Mouse (Mus musculus) small intestine, adult 2 months (tissue): ENCODE measurements around the gene Ccdc65. TPM values are rescaled to one million over a fixed set of nuclear protein-coding genes. Genes with fewer than 3 reads are reported as not detected.

Experiments
- H3K27ac ChIP-seq: fragments of 200-500 bp; 2 replicates; pipeline ENCODE4 v1.5.1; 2012; ENCODE audit warnings: low read depth, low read length, control low read depth, inconsistent platforms; ENCODE audit not compliant: insufficient read depth
- H3K27me3 ChIP-seq: fragments of 200-500 bp; 2 replicates; pipeline ENCODE4 v1.6.1; 2012; ENCODE audit warnings: mild to moderate bottlenecking, moderate library complexity, low read length, inconsistent platforms; ENCODE audit not compliant: control insufficient read depth, insufficient read depth
- H3K36me3 ChIP-seq: fragments of 200-500 bp; 2 replicates; pipeline ENCODE4 v1.6.1; 2012; ENCODE audit warnings: mild to moderate bottlenecking, low read length, control low read depth, inconsistent platforms; ENCODE audit not compliant: control insufficient read depth, insufficient read depth
- H3K4me1 ChIP-seq: fragments of 200-500 bp; 2 replicates; pipeline ENCODE4 v1.6.1; 2012; ENCODE audit warnings: low read length, inconsistent platforms, mixed read lengths; ENCODE audit not compliant: control insufficient read depth, insufficient read depth, insufficient read length
- H3K4me3 ChIP-seq: fragments of 200-500 bp; 2 replicates; pipeline ENCODE4 v1.5.1; 2012; ENCODE audit warnings: low read depth, mild to moderate bottlenecking, control low read depth, inconsistent platforms, low read length, moderate library complexity
- CTCF ChIP-seq: fragments of 200-500 bp; IDR thresholded peaks from 2 replicates; pipeline ENCODE4 v1.5.1; 2012; ENCODE audit warnings: low read depth, mild to moderate bottlenecking, control low read depth, inconsistent platforms, low read length, moderate library complexity, mixed read lengths; ENCODE audit not compliant: insufficient replicate concordance, insufficient read length; ENCODE audit errors: extremely low read depth
- POLR2A ChIP-seq: fragments of 200-500 bp; IDR thresholded peaks from 2 replicates; pipeline ENCODE4 v1.6.1; 2012; ENCODE audit warnings: low read depth, mild to moderate bottlenecking, control low read depth, inconsistent platforms, low read length, moderate library complexity
- WGBS: fragments of 180-500 bp; shearing (Covaris S2); methylation state at CpG from one replicate; pipeline ENCODE4 v1.1.7; 2018; 5-methylcytosine and 5-hydroxymethylcytosine counted together
- polyA plus RNA-seq: library from polyadenylated mRNA; depleted of rRNA; stranded (reverse); fragments of >200 nt; gene quantifications from 2 replicates; pipeline ENCODE4 v1.2.3, GENCODE M21; 2012

Ccdc65 gene
- polyA plus RNA-seq, 1 experiment: 0.09 TPM

DNA sequence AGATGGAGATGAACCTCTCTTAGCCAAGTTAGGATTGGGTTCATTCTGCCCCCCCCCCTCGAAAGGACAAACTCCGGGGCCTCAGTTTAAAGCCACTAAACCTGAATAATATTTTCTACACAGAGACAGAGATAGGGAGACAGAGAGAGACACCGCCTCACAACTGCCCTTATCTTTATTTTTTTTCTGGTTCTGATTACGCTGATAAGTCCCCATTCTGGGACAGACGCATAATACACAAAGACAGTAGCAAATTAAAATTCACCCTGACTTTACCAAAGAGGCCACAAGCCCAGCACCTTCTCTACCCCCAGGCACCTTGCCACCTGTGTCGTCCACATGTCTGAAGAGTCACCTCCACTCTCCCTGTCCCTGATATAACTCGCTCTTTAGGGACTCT is 26.4 kb upstream of the Ccdc65 start:
- H3K4me1 ChIP-seq: peaks cover 7% of the 10 kb centered on the region
- no peak overlapping the region for H3K27ac ChIP-seq
- no peaks in the 10 kb centered on the region for H3K36me3 ChIP-seq
- H3K4me3 ChIP-seq: no peak overlapping the region
- 52% methylated on average over 7 of the region's 7 CpGs for WGBS
- H3K27me3 ChIP-seq: peaks cover 7% of the 10 kb centered on the region; the same call in 1 of the 2 replicates
- TF ChIP-seq CTCF: no peak
- no peak for TF ChIP-seq POLR2A

- H3K4me3 ChIP-seq: no peak overlapping the region
- 0 out of 2 replicates have a peak, but pooled peaks cover 2% of the 10 kb centered on the region for H3K27me3 ChIP-seq
- TF ChIP-seq POLR2A: no peak
- TF ChIP-seq CTCF: no peak
- H3K27ac ChIP-seq: no peak overlapping the region
- WGBS: 63% methylated on average over 10 of the region's 10 CpGs
- no peaks in the 10 kb centered on the region for H3K36me3 ChIP-seq
- H3K4me1 ChIP-seq: peaks cover 2% of the 10 kb centered on the region; the same call in 1 of the 2 replicates
Measured at GRCm38 (mm10) chr15:98683177-98683576, 24.8 kb upstream of the Ccdc65 start.

- Histone ChIP-seq H3K27ac (no peak overlapping the region), H3K4me3 (no peak overlapping the region), H3K36me3 (no peaks in the 10 kb centered on the region), H3K27me3 (0 out of 2 replicates have a peak, but pooled peaks cover 2% of the 10 kb centered on the region), H3K4me1 (peaks cover 2% of the 10 kb centered on the region; the same call in 1 of the 2 replicates)
- 71% methylated on average over 1 of the region's 1 CpGs for WGBS
- TF ChIP-seq POLR2A (no peak), CTCF (no peak)
Measured at GRCm38 (mm10) chr15:98683746-98684145, 24.3 kb upstream of the Ccdc65 start.

GRCm38 (mm10) chr15:98685926-98686325 is 22.1 kb upstream of the Ccdc65 start:
- Histone ChIP-seq H3K4me1 (peaks cover 2% of the 10 kb centered on the region; the same call in 1 of the 2 replicates), H3K36me3 (no peaks in the 10 kb centered on the region), H3K4me3 (no peak overlapping the region), H3K27ac (no peak overlapping the region), H3K27me3 (0 out of 2 replicates have a peak, but pooled peaks cover 2% of the 10 kb centered on the region)
- TF ChIP-seq CTCF (peak; percentile 10; the same call in 1 of the 2 replicates), POLR2A (no peak)
- 62% methylated on average over 3 of the region's 3 CpGs for WGBS

- Histone ChIP-seq H3K27me3 (no peaks in the 10 kb centered on the region), H3K4me1 (peaks cover 2% of the 10 kb centered on the region; the same call in 1 of the 2 replicates), H3K27ac (no peak overlapping the region), H3K36me3 (no peaks in the 10 kb centered on the region), H3K4me3 (no peak overlapping the region)
- no peak for TF ChIP-seq CTCF
- TF ChIP-seq POLR2A: no peak
- WGBS: 61% methylated on average over 2 of the region's 2 CpGs
Measured at GRCm38 (mm10) chr15:98689682-98690081, 18.3 kb upstream of the Ccdc65 start.

DNA sequence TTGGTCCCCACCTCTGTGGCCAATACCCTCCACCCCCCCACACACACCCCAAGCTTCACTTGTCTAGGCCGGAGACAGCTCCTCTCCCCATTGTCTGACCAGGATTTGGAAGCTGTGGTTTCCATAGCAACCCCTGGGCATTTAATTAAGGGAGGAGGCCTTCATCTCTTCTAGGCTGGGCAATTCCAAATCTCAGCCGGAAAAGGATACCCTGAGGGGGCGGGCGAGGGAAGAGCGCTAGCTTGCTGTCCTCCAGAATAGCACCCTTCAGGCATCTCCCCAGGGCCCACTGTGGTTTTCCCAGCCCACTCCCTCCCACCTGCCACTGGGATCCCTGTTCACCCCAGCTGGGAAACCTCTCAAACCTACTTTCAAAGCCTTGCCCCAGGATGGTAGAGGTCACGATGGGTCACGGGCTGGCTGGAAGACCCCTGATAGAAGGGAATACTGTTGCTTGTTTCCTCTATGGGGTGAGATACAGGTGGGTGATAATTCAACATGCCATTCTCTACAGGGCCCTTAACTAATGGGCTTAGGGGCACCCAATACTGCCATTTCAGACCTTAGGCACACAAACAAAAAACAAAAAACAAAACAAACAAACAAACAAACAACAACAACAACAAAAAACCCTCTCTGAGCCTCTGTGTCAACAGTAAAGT is 16.4 kb upstream of the Ccdc65 start:
- Histone ChIP-seq H3K27ac (no peak overlapping the region), H3K36me3 (no peaks in the 10 kb centered on the region), H3K27me3 (no peaks in the 10 kb centered on the region), H3K4me1 (no peaks in the 10 kb centered on the region), H3K4me3 (no peak overlapping the region)
- TF ChIP-seq CTCF (no peak), POLR2A (no peak)
- 84% methylated on average over 7 of the region's 7 CpGs for WGBS

DNA sequence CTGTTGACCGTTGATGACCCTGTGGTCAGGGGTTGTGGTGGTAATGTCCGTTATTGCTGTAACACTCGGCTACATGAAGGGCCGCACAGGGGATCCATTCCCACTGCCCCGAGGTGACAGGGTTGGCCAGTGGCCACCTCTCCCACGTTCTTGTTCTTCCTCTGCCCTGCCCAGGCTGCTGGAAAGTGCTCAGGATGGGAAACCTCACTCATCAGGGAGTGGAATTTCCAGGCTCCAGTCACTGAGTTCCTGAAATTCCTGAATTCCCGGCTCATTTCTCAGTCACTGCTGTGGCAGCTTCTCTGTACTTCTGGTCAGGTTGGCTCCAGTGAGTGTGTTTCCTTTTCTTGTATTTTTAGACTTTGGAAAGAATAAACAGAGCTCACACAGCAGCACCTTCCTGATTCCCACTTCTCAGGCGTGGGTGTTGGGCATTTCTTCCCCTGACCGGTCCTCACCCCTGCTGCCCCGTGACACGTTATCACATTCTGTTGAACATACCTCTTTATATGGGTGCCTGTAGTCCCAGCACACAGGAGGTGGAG is 15.8 kb upstream of the Ccdc65 start:
- Histone ChIP-seq H3K4me1 (no peaks in the 10 kb centered on the region), H3K36me3 (no peaks in the 10 kb centered on the region), H3K27ac (no peak overlapping the region), H3K4me3 (no peak overlapping the region), H3K27me3 (no peaks in the 10 kb centered on the region)
- TF ChIP-seq POLR2A (no peak), CTCF (no peak)
- 38% methylated on average over 11 of the region's 11 CpGs for WGBS
